Mouse (Mus musculus): ENCODE measurements around the gene Npas3. TPM values are rescaled to one million over a fixed set of nuclear protein-coding genes. Genes with fewer than 3 reads are reported as not detected.
"Not testable (repeated sequence)": the region's sequence is repeated elsewhere in the genome, so short reads cannot be mapped to it uniquely, and the experiment has no call there.

Gene Npas3
- 1 to 10 TPM; 1.3 to 2.8 TPM for total RNA-seq (2021)
- long read RNA-seq, experiment 1, partial matches to known transcripts = 0 of 1 reads
- long read RNA-seq, experiment 1, other reads (novel, unspliced or antisense) = 1 of 1 reads
- long read RNA-seq, experiment 2 = 0 reads

DNA sequence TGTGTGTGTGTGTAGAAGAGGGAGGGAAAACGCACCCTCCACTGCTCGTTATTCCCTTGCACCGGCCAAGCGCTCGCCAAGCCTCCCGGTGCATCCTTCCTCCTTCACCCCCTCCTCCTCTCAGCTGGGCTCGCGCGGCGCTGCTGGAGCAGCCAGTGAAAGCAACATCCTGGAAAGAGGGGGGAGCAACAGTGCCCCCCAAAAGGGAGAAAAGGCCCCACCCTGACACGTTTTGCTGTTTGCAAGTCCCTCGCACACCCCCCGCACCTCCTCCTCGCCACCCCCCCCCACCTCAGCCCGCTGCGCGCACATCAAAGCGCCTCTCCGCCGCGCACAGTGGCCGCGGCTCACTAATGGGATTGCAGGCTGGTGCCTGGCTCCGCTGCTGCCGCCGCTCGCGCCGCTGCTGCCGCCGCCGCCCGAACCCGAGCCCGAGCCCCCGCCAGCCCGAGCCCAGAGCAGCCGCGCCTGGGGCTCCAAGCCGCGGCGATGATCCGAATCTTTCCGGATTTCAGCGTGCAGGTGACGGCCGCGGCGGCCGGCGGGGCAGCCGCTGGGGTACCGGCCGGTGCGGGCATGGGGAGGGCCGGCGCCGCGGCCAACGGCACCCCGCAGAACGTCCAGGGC lies at the start of gene Npas3:
TSS of gene Npas3 (plus strand) at position 577 of the 627 bp plus-strand sequence.
- peak; percentile 32 to 42 for DNase-seq

DNA sequence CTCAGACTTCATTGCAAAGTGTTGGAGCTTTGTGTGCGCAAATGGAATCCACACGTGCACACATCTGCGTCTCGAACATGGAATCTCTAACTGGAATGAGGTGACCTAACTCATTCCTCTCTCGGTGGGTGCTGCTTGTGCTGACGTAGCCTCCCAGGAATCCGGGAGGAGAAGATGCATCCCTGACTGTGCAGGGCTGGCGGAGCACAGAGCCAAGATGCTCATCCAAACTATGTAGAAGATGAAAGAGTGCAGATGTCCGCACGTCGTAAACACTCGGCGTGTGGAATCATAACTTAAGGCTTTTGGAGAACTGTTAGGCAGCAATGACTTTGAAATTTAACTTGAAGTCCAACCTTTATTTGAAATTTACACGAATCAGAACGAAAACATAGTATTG lies 31.3 kb upstream of the Npas3 start:
- no peak for DNase-seq

DNA sequence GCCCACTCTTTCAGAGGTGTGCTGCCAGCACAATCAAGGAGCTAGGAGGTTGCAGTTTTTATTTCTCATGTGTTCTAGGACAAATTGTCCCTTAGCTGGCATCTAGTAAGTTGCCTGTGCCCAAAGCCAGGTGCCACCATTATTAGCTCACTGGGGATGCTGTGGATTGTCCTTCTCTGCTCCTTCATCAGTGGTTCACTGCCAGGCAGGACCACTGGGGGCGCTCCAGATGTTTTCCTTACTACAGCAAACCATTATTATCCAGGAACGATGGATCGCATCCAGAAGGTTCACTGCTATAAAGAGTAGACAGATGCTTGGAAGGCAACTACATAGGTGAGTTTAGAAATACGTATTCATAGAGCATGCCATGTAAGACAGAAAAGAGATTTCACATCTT lies 25.7 kb upstream of the Npas3 start:
- peak; percentile 4 to 8 for DNase-seq

DNA sequence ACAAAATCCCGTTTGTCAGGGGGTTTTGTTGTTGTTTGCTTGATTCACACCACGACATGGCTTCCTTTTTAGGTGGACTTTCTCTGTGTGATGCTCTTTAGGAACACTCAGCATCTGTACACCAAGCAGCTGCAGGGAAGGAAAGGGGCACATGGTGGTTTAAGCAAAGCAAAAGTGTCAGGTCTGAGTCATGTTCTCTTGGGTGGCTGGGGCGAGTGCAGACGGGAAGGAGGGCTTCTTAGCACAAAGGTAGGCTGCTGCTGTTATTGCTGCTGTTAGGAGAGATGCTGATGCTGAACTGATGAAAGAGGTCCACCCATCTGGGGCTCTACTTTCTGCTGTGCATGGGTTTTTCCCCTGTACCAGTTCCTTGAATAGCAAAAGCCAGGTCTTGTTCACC lies 21.1 kb upstream of the Npas3 start:
- no peak for DNase-seq

DNA sequence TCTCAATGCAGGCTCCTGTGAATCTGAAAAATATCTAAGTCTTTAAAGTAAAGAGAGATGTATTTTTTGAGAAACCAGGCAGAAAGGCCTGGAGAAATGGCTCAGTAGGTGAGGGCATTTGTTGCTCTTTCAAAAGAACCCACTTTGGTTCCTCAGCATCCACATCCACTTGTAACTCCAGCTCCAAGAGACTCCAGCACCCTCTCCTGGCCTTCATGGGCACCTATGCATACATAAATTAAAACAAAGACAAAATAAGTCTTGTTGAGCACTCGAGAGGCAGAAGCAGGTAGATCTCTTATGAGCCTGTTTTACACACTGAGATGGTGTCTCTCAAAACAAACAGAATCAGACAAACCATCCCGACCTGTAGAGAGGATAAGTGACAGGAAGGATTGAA lies 19.1 kb upstream of the Npas3 start:
- DNase-seq = no peak

DNA sequence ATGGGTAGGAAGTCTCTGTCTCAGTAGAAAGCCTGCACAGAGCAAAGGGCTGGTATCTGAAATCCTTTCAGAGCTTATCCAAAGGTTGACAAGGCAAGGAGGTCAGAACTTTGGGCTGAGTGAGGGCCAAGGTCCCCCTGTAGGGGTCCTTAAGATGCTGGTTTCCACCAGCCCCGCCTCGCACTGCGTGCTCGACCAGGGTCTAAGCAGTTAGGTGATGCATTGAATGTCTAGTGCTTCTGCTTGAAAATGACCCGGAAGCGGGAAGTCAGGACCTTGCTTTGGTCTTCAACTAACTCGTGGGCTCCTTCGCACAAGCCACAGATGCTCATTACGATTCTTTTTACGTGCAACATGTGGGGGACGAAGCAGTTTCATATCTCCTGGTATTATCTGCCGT lies 2.3 kb upstream of the Npas3 start:
- no peak for DNase-seq

DNA sequence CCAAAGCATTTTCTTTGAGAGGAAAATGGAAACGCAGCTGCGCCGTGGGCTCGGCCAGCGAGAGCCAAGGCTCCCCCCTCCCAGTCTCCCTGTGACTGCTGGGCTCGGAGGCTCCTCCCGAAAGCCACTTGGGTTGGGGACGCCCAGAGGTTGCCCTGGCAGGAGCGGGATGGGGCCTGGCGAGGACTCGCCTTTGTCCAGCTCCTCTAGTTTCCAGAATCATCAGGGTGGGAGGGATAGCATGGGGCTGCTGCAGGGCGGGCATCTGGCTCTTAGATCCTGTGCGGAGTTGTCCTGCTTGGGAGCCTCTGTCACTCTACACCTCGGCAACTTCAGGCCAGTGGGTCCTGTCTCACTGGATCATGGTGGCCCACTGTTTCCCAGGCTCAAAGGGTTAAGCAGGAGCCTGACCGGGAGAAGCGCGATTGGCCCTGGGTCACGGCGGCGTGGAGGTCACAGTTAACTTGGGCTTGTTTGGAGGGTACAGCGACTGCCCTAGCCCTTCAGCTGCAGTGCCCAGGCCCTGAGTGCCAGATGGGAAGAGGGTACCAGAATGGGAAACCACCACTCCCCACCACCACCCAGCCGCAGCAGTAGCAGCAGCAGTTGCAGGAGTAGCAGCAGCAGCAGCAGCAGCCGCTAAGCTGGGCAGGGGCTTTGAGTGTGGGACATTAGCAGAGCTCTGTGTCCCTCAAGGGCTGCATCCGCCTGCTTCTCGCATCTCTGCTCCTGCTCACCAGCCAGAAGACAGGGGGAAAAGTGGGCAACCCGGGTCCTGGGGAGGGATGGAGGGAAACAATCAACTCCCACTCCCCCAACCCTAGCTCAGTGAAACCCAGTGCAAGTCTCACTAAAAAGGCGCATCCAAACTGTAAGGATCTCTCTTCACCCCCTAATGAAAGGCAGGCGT lies 1.6 kb upstream of the Npas3 start:
- DNase-seq = peak; percentile 7 to 8

DNA sequence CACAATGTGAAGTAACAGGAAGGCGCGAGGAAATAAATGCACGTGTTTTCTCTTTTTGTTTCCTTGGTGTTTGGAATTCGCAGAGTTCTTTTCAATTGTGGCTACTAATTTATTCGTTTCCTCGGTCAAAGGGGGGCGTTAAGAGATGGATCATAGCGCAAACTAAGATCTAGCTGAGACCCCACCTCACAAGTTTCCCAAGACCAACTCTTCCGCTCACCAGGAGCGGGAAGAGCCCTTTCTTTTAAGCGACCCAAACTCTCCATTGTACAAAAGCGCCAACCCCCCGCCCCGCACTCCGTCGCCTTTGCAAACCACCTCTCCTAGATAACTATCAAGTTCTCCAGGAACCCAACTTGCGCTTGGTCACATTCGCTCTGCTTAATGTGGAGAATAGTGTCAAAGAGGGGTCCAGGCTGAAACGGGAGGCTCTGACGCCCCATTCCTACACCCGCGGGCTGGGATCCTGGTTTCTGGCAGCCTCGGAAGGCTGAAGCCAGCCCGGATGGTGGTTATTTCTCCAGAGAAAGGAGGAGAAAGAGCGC lies 914 bp upstream of the Npas3 start:
- no peak for DNase-seq

DNA sequence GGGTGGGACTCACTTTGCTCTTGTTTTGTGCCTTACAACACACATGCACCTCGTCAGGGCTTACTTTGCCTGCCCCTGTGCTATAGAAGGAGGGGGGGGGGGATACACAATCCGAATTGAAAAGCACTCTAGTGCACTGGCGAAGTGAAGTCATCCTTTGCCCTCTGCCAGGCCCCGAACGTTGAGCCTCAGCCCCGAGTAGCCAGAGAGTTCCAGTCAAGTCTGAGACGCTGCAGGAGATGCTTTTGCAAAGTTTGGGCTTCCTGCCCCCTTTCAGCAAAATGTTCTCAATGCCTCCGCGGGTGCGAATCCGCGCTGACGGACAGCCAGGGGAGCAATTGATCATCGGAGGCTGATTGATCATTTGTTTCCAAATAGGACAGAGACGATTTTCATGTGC lies 319 bp downstream of the Npas3 start:
- peak; percentile 8 to 10 for DNase-seq

DNA sequence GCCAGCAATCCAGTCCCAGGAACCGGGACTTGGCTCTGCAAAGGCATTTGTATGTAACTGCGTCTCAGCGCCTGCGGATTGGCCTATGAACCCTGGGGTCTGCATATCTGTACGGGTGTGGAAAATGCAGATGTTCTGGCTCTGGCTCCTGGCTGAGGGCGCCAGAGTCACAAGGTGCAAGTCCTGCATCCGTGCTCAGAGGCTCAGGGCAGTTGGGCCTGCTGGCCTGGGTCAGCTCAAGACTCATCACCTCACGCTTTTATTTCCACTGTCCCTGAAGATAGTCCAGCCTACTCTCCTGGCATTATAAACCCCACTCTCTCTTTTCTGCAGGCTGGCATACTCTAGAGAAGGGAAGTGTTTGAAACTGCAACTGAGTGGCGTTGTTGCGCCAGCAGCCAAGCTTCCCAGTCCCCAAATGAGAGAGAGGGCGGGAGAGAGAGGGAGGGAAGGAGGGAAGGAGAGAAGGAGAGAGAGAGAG lies 3.3 kb downstream of the Npas3 start:
- peak; percentile 26 to 33 for DNase-seq

DNA sequence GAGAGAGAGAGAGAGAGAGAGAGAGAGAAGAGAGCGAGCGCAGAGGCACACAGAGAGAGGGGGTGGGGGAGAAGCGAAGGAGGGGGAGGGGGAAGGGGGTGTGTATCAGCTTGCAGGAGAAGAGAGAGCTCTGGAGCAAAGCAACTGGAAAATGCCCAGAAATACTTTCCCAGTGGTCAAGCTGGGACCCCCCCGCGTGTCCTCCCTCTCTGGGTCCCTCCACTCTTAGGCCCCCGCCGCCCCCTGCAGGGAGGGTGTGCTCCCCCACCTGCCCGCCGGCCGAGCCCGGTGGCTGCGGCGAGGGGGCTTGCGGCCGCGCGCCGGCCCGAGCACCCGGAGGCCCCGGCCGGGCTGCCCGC lies 3.7 kb downstream of the Npas3 start:
- no peak for DNase-seq

DNA sequence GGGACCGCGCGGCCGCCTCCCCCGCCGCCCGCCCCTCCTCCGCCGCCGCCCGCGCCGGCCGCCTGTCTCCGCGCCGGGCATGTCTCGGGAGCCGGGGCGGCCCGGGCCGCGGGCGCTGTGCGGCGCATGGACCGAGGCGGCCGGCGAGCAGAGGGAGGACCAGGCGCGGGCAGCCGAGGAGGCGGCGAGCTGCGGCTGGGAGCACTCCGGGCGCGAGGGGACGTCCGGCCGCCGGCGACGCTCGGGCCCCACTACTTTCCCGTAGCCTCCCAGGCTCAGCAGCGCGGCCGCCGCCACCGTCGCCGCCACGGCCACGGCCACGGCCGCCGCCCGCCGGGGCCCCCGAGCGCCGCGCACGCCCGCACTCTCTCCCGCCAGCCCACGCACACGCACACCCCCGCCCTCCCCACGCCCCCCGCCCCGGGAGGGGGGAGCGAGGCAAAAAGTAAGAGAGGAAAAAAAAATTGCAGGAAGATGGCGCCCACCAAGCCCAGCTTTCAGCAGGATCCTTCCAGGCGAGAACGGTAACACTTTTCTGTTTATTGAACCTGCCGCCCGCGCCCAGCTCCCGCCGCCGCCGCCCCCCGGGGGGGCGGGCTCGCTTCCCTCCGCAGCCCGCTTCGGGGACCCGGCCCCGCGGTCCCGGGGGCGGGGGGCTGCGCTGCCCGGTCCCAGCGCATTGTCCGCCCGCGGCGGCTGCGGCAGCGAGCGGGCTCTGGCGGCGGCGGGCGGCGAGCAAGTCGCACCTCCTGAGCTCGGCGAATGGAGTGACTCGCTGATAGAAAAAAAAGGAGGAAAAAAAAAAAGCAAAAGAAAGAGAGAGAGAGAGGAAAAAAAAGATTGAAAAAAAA lies 4.3 kb downstream of the Npas3 start:
- DNase-seq = peak; percentile 51 to 64

DNA sequence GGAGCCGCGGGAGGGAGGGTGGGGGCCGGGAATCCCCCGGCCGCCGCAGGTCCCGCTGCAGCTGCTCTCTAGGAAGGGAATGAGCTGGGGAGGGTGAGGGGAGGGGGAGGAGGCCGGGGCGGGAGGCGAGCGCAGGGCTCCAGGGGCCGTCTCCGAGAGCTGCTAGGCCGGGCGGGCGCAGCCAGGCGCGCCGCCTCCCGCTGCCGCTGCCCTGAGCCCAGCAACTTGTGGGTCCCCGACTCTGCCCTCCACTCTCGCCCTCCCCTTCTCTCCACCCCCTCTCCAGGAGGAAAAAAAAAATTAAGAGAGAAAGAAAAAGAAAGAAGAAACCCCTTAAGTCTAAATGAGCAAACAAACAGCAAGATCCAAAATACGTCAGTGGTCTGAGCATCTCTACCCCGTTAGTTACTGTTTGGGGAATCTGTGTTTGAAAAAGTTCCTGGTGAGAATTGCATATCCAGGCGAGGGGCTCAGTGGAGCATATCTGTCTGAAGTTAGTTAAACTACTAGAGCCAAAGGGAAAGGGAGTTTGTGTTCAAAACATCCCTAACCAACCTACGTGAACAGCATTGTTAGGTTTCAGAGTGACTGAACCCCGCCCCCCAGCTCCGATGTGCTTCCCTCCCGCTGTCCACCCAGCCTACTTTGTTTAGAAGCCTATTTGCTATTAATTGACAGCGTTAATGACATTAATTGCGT lies 5.1 kb downstream of the Npas3 start:
- DNase-seq = peak; percentile 46 to 59

DNA sequence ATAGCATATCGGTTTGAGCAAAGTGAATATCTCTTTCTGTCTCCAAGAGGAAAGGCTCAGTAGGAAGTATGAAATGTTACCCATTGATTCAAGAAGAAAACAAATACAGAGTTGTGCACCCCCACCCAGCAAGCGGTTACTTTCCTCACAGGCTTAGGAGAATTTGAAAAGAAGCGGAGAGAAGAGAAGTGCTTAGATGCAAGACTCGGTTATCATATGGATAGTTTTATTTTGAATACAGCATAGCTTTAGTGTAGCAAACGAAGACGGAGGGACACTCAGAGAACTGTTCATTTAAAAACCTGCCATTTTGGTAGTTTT lies 5.6 kb downstream of the Npas3 start:
- no peak for DNase-seq

DNA sequence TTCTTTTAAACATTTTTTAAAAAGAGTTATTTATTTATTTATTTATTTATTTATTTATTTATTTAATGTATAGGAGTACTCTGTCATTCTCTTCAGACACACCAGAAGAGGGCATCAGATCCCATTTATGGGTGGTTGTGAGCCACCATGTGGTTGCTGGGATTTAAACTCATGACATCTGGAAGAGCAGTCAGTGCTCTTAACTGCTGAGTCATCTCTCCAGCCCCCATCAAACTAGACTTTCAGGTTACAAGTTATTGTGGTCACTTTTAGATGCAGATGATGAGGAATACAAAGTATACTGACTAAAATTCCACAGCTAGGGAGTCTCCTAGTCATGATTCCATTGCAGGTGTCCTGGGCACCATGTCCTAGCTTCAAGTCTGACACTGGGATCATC lies 26.0 kb downstream of the Npas3 start:
- not testable (repeated sequence) for DNase-seq

DNA sequence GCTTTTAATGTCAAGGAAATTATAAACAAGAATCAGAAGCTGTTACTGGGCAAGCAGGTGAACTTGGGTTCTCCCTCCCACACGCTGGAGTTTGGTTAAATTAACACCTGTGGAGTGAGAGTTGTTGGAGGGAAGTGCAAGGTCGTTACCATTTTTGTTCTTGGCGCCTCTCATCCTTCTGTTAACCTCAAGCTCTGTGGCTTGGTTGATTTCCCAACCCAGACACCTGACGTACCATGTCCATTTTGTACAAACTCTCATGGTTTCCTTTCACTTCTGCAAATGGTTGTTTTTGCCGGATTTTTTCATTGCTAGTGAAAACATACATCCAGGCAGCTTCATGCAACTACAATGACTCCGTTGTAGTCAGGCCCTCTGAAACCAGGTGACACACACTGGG lies 28.9 kb downstream of the Npas3 start:
- DNase-seq = no peak

DNA sequence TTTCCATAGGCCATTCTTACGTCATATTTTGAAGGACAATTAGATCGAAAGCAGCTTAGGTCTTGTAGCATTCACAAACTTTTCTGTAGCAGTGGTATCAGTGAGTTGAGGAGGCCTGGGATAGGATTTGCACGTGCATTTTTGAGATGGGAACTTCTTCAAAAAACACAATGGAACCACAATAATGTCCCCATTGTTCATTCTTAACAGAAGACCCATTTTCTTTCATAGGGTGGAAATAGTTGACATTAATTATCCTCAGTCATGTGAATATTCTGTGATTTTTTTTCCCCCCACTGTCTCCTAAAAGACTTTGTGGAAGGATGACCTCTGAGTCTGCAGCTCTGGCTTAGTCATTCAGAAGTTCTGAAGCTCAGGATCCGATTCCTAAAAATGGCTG lies 41.9 kb downstream of the Npas3 start:
- no peak for DNase-seq

DNA sequence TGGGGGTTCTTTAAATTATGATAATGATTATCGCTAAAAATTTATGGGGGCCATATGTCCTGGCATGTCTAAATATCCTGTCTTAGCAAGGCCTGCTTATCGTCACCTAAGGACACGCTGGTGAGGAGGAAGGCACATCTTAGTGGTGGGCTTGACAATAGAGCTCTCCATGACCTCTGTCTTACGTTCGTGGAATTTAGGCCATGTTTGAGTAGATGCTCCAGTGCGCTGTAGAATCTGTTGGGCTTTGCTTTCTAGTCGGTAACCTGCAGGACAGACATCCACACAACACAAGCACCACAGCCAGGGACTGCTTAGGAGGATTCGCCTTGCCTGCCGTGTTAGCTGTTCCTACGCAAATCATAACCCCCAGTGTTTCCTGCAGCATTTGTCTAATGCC lies 42.4 kb downstream of the Npas3 start:
- no peak for DNase-seq

DNA sequence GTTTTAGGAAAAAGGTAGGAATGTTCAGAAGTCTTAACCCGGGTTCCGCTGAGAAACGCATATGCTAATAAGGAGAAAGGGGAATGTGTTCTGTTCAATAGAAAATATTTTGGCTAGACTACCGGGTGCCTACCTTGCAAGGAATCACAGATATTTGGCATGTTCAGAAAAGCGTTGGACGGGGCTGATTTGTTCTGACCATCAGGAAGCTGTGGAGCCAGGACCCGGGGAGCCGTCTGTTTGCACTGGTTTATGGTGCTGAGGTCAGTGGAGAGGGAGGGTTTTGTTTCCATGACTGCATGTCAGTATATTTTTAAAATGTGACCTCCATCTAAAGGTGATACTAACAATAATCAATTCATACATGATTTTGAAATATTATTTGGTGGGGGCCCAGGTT lies 43.5 kb downstream of the Npas3 start:
- DNase-seq = no peak

DNA sequence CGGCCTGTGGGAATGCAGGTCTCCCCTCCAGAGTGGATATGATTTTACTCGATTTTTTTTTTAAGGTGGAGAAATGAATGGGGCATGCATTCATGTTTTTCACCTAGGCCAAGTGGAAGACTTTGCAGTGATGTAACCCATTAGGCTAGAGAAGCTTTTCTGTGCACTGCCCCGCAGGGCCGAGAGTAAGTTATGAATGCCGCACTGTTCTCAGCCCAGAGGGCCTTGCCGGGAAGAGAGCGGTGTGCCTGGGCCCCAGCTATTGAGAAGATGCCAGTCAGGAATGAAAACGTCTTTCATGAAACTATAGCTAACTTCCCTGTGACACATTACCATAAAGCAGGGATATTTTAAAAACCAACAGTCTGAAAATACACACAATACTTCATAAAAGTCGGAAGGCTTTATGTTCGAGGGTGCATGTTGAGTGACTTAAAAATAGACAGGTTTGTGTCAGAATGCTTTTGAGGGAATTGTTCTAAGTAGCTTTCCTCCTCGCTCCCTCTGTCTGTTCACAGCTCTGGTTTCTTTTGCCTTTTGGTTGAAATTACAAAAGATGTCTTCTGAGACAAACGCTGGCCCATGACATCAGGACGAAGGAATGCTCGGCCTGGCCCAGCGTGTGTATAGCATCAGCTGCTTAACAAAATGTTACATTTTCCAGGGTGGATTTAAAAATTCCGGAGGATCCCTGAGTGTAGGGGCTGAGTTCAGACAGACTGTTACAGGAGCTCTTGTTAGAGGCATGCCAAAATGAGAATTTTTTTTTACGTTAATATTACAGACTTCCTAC lies 44.2 kb downstream of the Npas3 start:
- no peak for DNase-seq

DNA sequence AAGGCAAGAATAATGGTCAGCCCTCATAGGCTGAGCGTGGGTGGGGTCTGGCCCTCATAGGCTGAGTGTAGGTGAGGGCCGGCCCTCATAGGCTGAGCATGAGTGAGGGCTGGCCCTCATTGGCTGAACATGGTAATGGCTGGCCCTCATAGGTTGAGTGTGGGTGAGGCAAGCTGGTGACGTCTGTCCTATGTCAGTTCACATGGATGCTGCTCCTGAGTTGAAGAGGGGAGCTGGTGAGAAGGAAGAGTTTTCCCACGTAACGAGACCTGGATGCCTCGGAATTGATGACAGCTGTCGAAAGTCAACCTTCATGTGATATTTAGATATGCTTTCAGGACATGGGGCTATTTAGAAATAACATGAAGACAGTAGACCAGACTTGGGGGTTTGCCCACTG lies 45.5 kb downstream of the Npas3 start:
- no peak for DNase-seq
